Mouse (Mus musculus): ENCODE data around the gene Srsf10. TPM values are rescaled to one million over a fixed set of nuclear protein-coding genes. Genes with fewer than 3 reads are reported as not detected.

Srsf10 gene
- 37.2 TPM for polyA plus RNA-seq (2012; fragmentation: generic; extraction: Trizol)
- long read RNA-seq, experiment 1, transcript Srsf10-202 (6 exons, 3,055 nt) = minor isoform, 9 of 95 reads
- long read RNA-seq, experiment 1, transcript Srsf10-205 (6 exons, 3,754 nt) = minor isoform, 18 of 95 reads
- long read RNA-seq, experiment 1, transcript Srsf10-203 (6 exons, 2,225 nt) = minor isoform, 10 of 95 reads
- long read RNA-seq, experiment 1, transcript Srsf10-204 (6 exons, 3,058 nt) = major isoform, 31 of 95 reads
- long read RNA-seq, experiment 1, partial matches to known transcripts = 2 of 95 reads
- long read RNA-seq, experiment 1, other reads (novel, unspliced or antisense) = 22 of 95 reads
- long read RNA-seq, experiment 2, transcript Srsf10-205 (6 exons, 3,754 nt) = minor isoform, 143 of 567 reads
- long read RNA-seq, experiment 2, transcript Srsf10-204 (6 exons, 3,058 nt) = major isoform, 218 of 567 reads
- long read RNA-seq, experiment 2, transcript Srsf10-203 (6 exons, 2,225 nt) = minor isoform, 62 of 567 reads
- long read RNA-seq, experiment 2, transcript Srsf10-202 (6 exons, 3,055 nt) = minor isoform, 79 of 567 reads
- long read RNA-seq, experiment 2, partial matches to known transcripts = 7 of 567 reads
- long read RNA-seq, experiment 2, other reads (novel, unspliced or antisense) = 57 of 567 reads

GRCm38 (mm10) chr4:135855536-135856222 lies at the start of gene Srsf10:
Srsf10 (plus strand) TSS chr4:135855747.
- TF ChIP-seq CTCF (IDR thresholded peaks at IDR 0.05; ENCODE audit: control insufficient read depth, insufficient read depth, insufficient read length) = no peak
- TF ChIP-seq MAX (IDR thresholded peaks at IDR 0.05) = peak; percentile 16
- H3K79me3 ChIP-seq (ENCODE audit: low read depth) = peaks cover 44% of the 10 kb centered on the region
- H3ac ChIP-seq (ENCODE audit: control insufficient read depth, insufficient read length, low read depth) = peak within 1 kb of the TSS; percentile 99

GRCm38 (mm10) chr4:135814896-135815295 lies 40.7 kb upstream of the Srsf10 start:
- Histone ChIP-seq H3K36me3 (ENCODE audit: control insufficient read depth, insufficient read depth) (no peaks in the 10 kb centered on the region), H3K79me2 (ENCODE audit: control insufficient read depth, insufficient read depth) (no peaks in the 10 kb centered on the region), H3K27me3 (ENCODE audit: control insufficient read depth, insufficient read depth, insufficient read length) (no peaks in the 10 kb centered on the region), H3ac (ENCODE audit: control insufficient read depth, insufficient read length, low read depth) (no peak overlapping the region), H3K79me3 (ENCODE audit: low read depth) (no peaks in the 10 kb centered on the region), H3K4me3 (ENCODE audit: insufficient read depth, poor library complexity, severe bottlenecking) (no peak overlapping the region)
- no peak for TF ChIP-seq USF1 (IDR thresholded peaks at IDR 0.05; ENCODE audit: low read depth)
- TF ChIP-seq MYOG (IDR thresholded peaks at IDR 0.05; ENCODE audit: control insufficient read depth, extremely low read depth, insufficient read length) = no peak
- TF ChIP-seq MYOD1 (IDR thresholded peaks at IDR 0.05; ENCODE audit: control insufficient read depth, insufficient read length, low read depth) = no peak
- no peak for TF ChIP-seq CEBPB (IDR thresholded peaks at IDR 0.05; ENCODE audit: low read depth)
- no peak for TF ChIP-seq FOSL1 (IDR thresholded peaks at IDR 0.05; ENCODE audit: insufficient read depth, low read length, poor library complexity, severe bottlenecking)
- TF ChIP-seq CTCF (IDR thresholded peaks at IDR 0.05; ENCODE audit: control insufficient read depth, insufficient read depth, insufficient read length) = no peak

More at GRCm38 (mm10) chr4:135855536-135856222, at the start of gene Srsf10:
- H3K79me2 ChIP-seq (ENCODE audit: control insufficient read depth, insufficient read depth) = peaks cover 53% of the 10 kb centered on the region
- peaks cover 34% of the 10 kb centered on the region for H3K36me3 ChIP-seq (ENCODE audit: control insufficient read depth, insufficient read depth)
- H3K4me3 ChIP-seq (ENCODE audit: insufficient read depth, poor library complexity, severe bottlenecking) = peak within 1 kb of the TSS; percentile 96
- no peaks in the 10 kb centered on the region for H3K27me3 ChIP-seq (ENCODE audit: control insufficient read depth, insufficient read depth, insufficient read length)

- Histone ChIP-seq H3K36me3 (ENCODE audit: control insufficient read depth, insufficient read depth) (no peaks in the 10 kb centered on the region), H3K4me3 (ENCODE audit: insufficient read depth, poor library complexity, severe bottlenecking) (no peak overlapping the region), H3K79me2 (ENCODE audit: control insufficient read depth, insufficient read depth) (no peaks in the 10 kb centered on the region), H3K79me3 (ENCODE audit: low read depth) (no peaks in the 10 kb centered on the region), H3K27me3 (ENCODE audit: control insufficient read depth, insufficient read depth, insufficient read length) (no peaks in the 10 kb centered on the region), H3ac (ENCODE audit: control insufficient read depth, insufficient read length, low read depth) (no peak overlapping the region)
- TF ChIP-seq MYOD1 (IDR thresholded peaks at IDR 0.05; ENCODE audit: control insufficient read depth, insufficient read length, low read depth) = no peak
- no peak for TF ChIP-seq FOSL1 (IDR thresholded peaks at IDR 0.05; ENCODE audit: insufficient read depth, low read length, poor library complexity, severe bottlenecking)
- no peak for TF ChIP-seq USF1 (IDR thresholded peaks at IDR 0.05; ENCODE audit: low read depth)
- no peak for TF ChIP-seq CTCF (IDR thresholded peaks at IDR 0.05; ENCODE audit: control insufficient read depth, insufficient read depth, insufficient read length)
- no peak for TF ChIP-seq MAX (IDR thresholded peaks at IDR 0.05)
- no peak for TF ChIP-seq MYOG (IDR thresholded peaks at IDR 0.05; ENCODE audit: control insufficient read depth, extremely low read depth, insufficient read length)
- TF ChIP-seq CEBPB (IDR thresholded peaks at IDR 0.05; ENCODE audit: low read depth) = no peak
Observed at GRCm38 (mm10) chr4:135816905-135817622, 38.5 kb upstream of the Srsf10 start.

- Histone ChIP-seq H3ac (ENCODE audit: control insufficient read depth, insufficient read length, low read depth) (no peak overlapping the region), H3K79me3 (ENCODE audit: low read depth) (no peaks in the 10 kb centered on the region), H3K79me2 (ENCODE audit: control insufficient read depth, insufficient read depth) (no peaks in the 10 kb centered on the region), H3K27me3 (ENCODE audit: control insufficient read depth, insufficient read depth, insufficient read length) (no peaks in the 10 kb centered on the region), H3K4me3 (ENCODE audit: insufficient read depth, poor library complexity, severe bottlenecking) (no peak overlapping the region), H3K36me3 (ENCODE audit: control insufficient read depth, insufficient read depth) (no peaks in the 10 kb centered on the region)
- no peak for TF ChIP-seq MYOG (IDR thresholded peaks at IDR 0.05; ENCODE audit: control insufficient read depth, extremely low read depth, insufficient read length)
Observed at GRCm38 (mm10) chr4:135818366-135818765, 37.2 kb upstream of the Srsf10 start.

GRCm38 (mm10) chr4:135819826-135820526 lies 35.6 kb upstream of the Srsf10 start:
- TF ChIP-seq MAX (IDR thresholded peaks at IDR 0.05) = no peak
- no peak for TF ChIP-seq CEBPB (IDR thresholded peaks at IDR 0.05; ENCODE audit: low read depth)
- TF ChIP-seq MYOD1 (IDR thresholded peaks at IDR 0.05; ENCODE audit: control insufficient read depth, insufficient read length, low read depth) = no peak
- no peak for TF ChIP-seq USF1 (IDR thresholded peaks at IDR 0.05; ENCODE audit: low read depth)
- TF ChIP-seq MYOG (IDR thresholded peaks at IDR 0.05; ENCODE audit: control insufficient read depth, extremely low read depth, insufficient read length) = no peak
- TF ChIP-seq CTCF (IDR thresholded peaks at IDR 0.05; ENCODE audit: control insufficient read depth, insufficient read depth, insufficient read length) = no peak
- no peak for TF ChIP-seq FOSL1 (IDR thresholded peaks at IDR 0.05; ENCODE audit: insufficient read depth, low read length, poor library complexity, severe bottlenecking)
- Histone ChIP-seq H3ac (ENCODE audit: control insufficient read depth, insufficient read length, low read depth) (no peak overlapping the region), H3K79me3 (ENCODE audit: low read depth) (no peaks in the 10 kb centered on the region), H3K36me3 (ENCODE audit: control insufficient read depth, insufficient read depth) (no peaks in the 10 kb centered on the region), H3K4me3 (ENCODE audit: insufficient read depth, poor library complexity, severe bottlenecking) (no peak overlapping the region), H3K27me3 (ENCODE audit: control insufficient read depth, insufficient read depth, insufficient read length) (no peaks in the 10 kb centered on the region), H3K79me2 (ENCODE audit: control insufficient read depth, insufficient read depth) (no peaks in the 10 kb centered on the region)

Data from C2C12 (cell line).